Mouse (Mus musculus) cerebellum, adult 9-11 months (tissue): ENCODE results near the gene Thap7.

ENCODE experiments used
- DNase-seq: peaks from one replicate; pipeline ENCODE4 v3.0.0; 2022

Gene Thap7

DNA sequence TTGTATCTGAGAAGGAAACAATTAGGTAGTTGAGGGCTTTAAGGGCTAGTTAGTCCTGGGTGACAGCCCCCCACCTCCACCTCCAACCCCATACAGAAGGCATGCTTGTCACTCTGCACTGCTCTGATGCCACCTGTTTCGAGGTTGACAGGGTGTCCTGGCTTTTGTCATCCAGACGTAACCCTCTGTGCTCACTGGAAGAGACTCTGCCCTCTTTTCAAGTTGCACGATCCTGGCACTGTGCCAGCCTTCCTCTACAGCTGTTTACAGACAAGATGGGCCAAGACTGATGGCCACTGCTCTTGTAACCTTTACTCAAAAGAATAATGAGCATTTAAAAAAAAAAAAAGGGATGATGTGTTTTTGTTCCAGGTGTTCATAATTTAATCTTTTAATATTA, 44.4 kb downstream of the Thap7 start:
- DNase-seq: no peak

DNA sequence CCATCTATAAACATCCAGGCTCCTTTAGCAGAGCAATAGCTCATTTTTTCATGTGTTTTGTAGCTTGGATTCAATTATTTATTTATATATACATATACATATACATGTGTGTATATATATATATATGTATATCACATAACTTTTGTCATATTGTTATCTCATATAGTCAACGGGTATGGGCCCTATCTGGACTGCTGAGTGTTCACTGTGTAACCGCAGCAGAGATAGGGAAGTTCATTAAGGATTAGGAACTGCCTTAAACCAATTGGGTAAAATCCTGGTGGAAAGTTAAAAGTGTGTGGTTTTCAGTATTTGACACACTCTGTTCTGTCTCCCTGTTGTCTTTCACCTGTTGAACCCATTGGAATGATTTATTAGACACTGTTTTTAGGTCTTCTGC, 49.5 kb downstream of the Thap7 start:
- no peak for DNase-seq

DNA sequence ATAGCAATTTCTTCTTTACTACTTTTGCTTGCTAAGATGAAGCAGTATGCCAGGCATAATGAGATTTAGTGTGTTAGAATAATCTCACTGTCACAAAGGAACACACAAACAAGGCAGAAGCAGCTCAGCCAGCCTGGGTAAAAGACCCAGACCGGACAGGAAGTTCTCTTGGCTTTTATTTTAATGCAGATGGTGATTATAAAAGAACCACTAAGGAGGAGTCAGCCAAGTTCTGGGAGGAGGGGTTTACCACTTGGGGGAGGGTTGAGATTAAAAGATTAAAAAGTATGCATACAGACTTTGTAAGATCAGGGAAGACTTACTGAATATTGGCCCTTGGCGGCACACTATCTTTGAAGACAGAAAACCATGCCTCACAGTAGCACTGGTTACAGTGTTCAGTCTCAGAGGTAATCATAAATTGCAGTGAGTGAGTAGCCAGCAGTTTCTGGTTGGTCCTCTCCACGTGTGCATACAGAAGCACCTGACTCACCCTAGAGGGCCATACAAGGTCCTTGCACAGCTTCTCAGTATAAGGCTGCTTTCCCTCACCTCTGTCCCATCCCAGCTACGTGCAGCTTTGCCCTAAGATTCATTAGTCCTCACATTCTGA, 52.5 kb downstream of the Thap7 start:
- no peak for DNase-seq
